Mouse (Mus musculus): Measurements from ENCODE around the gene Cyp39a1. TPM values are rescaled to one million over a fixed set of nuclear protein-coding genes. Genes with fewer than 3 reads are reported as not detected.
A peak's percentile ranks its signal among the peaks of the same experiment; 100 is the strongest.

Gene Cyp39a1
- polyA plus RNA-seq, 1 experiment from 2014 or later = 26.1 TPM

DNA sequence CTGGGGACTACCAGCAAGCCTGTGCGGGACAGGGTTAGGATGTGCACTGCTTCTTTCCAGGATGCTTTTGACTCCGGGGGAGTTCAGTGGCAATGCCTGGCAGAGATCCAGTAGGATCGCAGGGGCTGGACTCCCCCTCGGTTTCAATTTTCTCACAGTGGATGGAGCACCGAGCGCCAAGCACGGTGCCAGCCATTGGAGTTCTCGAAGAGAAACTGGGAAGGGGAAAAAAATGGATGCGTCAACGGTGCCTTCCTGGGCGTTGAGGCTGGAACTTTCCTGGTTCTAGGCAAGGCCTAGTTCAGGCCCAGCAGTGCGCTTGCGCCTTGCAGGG is 36.8 kb upstream of the Cyp39a1 start:
- H3K27me3 ChIP-seq (replicated peaks; ENCODE audit: insufficient read depth, low read length) = peaks cover 27% of the 10 kb centered on the region
- H3K36me3 ChIP-seq (ENCODE audit: insufficient read depth, low read length) = no peaks in the 10 kb centered on the region
- peaks cover 10% of the 10 kb centered on the region; the same call in 1 of the 2 replicates for H3K4me1 ChIP-seq (ENCODE audit: insufficient read depth, low read depth, low read length)
- H3K9ac ChIP-seq (replicated peaks; ENCODE audit: low read depth) = no peak overlapping the region
- no peak for TF ChIP-seq CTCF (IDR thresholded peaks at IDR 0.05)
- TF ChIP-seq EP300 (IDR thresholded peaks at IDR 0.05) = no peak
- no peak overlapping the region for H3K4me3 ChIP-seq (ENCODE audit: low read depth, low read length)
- WGBS = 47% methylated on average over 13 of the region's 13 CpGs
- H3K9me3 ChIP-seq (ENCODE audit: low read length) = no peaks in the 10 kb centered on the region
- no peak for DNase-seq (ENCODE audit: low spot score)
- ATAC-seq = no peak
- no peak overlapping the region for H3K27ac ChIP-seq (ENCODE audit: low read length)
- H3K4me2 ChIP-seq (replicated peaks; ENCODE audit: low read depth, low read length) = peak overlapping the region; percentile 41; the same call in 1 of the 2 replicates

DNA sequence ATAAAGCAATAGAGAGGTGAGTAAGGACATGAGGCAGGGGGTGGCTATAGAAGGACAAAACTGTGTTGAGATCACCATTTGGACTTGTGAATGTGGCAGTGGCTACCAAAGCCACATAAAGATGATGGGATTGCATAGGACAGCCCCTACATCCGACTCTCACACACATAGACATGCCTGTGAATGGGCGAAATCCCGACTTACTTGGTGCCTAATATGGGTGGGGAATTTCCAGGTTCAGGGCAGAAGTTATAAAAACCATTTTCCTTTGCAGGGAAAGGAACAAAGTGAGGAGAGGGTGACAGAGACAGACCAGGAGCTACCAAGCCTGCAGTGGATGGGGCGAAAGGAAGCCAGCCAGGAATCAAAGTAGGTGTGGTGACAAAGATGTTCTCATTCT is 30.1 kb upstream of the Cyp39a1 start:
- ATAC-seq = no peak
- no peaks in the 10 kb centered on the region for H3K4me1 ChIP-seq (ENCODE audit: insufficient read depth, low read depth, low read length)
- H3K9ac ChIP-seq (replicated peaks; ENCODE audit: low read depth) = no peak overlapping the region
- no peak for DNase-seq (ENCODE audit: low spot score)
- no peaks in the 10 kb centered on the region for H3K36me3 ChIP-seq (ENCODE audit: insufficient read depth, low read length)
- no peaks in the 10 kb centered on the region for H3K27me3 ChIP-seq (replicated peaks; ENCODE audit: insufficient read depth, low read length)
- no peak overlapping the region for H3K27ac ChIP-seq (ENCODE audit: low read length)
- TF ChIP-seq CTCF (IDR thresholded peaks at IDR 0.05) = no peak
- H3K4me2 ChIP-seq (replicated peaks; ENCODE audit: low read depth, low read length) = no peak overlapping the region
- H3K4me3 ChIP-seq (ENCODE audit: low read depth, low read length) = no peak overlapping the region
- H3K9me3 ChIP-seq (ENCODE audit: low read length) = no peaks in the 10 kb centered on the region
- whole genome bisulfite sequencing = 95% methylated on average over 4 of the region's 4 CpGs

DNA sequence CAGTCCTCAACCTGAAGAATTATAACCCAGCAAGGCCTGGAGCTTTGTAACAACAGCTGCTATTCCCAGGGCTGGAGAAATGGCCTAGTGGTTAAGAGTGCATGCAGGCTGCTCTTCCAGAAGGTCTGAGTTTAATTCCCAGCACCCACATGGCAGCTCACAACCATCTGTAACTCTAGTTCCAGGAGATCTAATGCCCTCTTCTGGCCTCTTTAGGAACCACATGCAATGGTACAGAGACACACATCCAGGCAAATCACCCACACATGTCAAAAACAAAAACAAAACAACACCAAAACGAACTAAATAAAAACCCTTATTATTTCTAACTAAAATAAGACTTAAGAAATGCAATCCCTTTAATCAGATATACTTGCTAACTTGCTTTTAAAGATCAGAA is 26.4 kb upstream of the Cyp39a1 start:
- no peak overlapping the region for H3K27ac ChIP-seq (ENCODE audit: low read length)
- H3K4me2 ChIP-seq (replicated peaks; ENCODE audit: low read depth, low read length) = no peak overlapping the region
- no peak for ATAC-seq
- H3K9me3 ChIP-seq (ENCODE audit: low read length) = no peaks in the 10 kb centered on the region
- DNase-seq (ENCODE audit: low spot score) = no peak
- H3K4me3 ChIP-seq (ENCODE audit: low read depth, low read length) = no peak overlapping the region
- TF ChIP-seq CTCF (IDR thresholded peaks at IDR 0.05) = peak; percentile 3; the same call in 1 of the 2 replicates
- no peak for TF ChIP-seq EP300 (IDR thresholded peaks at IDR 0.05)
- no peaks in the 10 kb centered on the region for H3K36me3 ChIP-seq (ENCODE audit: insufficient read depth, low read length)
- WGBS = 76% methylated on average over 1 of the region's 1 CpGs
- no peaks in the 10 kb centered on the region for H3K4me1 ChIP-seq (ENCODE audit: insufficient read depth, low read depth, low read length)
- H3K9ac ChIP-seq (replicated peaks; ENCODE audit: low read depth) = no peak overlapping the region
- no peaks in the 10 kb centered on the region for H3K27me3 ChIP-seq (replicated peaks; ENCODE audit: insufficient read depth, low read length)

DNA sequence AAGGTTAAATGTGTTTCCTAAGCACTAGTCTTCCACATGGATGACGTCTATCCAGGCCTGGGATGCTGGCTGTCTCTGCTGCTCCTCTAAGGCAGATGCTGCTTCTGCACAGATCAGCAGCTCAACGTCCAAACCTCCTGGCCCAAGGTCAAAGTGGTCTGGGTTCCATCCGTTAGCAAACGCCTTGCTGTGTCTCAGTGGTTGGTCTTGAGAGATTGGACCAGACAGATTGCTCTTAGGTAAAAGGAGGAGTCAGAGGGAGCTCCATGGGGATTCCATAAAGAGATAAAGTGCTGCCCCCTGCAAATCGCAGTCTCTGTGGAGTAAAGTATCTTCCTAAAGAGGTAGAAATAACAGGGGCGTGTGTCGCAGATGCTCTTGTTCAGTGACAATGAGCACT is 24.0 kb upstream of the Cyp39a1 start:
- H3K9me3 ChIP-seq (ENCODE audit: low read length) = no peaks in the 10 kb centered on the region
- H3K27me3 ChIP-seq (replicated peaks; ENCODE audit: insufficient read depth, low read length) = no peaks in the 10 kb centered on the region
- H3K4me2 ChIP-seq (replicated peaks; ENCODE audit: low read depth, low read length) = no peak overlapping the region
- peaks cover 11% of the 10 kb centered on the region; the same call in 1 of the 2 replicates for H3K36me3 ChIP-seq (ENCODE audit: insufficient read depth, low read length)
- no peak for ATAC-seq
- no peak overlapping the region for H3K27ac ChIP-seq (ENCODE audit: low read length)
- DNase-seq (ENCODE audit: low spot score) = no peak
- H3K4me1 ChIP-seq (ENCODE audit: insufficient read depth, low read depth, low read length) = no peaks in the 10 kb centered on the region
- 64% methylated on average over 7 of the region's 7 CpGs for WGBS
- no peak overlapping the region for H3K9ac ChIP-seq (replicated peaks; ENCODE audit: low read depth)
- no peak for TF ChIP-seq EP300 (IDR thresholded peaks at IDR 0.05)
- no peak for TF ChIP-seq CTCF (IDR thresholded peaks at IDR 0.05)
- H3K4me3 ChIP-seq (ENCODE audit: low read depth, low read length) = no peak overlapping the region

DNA sequence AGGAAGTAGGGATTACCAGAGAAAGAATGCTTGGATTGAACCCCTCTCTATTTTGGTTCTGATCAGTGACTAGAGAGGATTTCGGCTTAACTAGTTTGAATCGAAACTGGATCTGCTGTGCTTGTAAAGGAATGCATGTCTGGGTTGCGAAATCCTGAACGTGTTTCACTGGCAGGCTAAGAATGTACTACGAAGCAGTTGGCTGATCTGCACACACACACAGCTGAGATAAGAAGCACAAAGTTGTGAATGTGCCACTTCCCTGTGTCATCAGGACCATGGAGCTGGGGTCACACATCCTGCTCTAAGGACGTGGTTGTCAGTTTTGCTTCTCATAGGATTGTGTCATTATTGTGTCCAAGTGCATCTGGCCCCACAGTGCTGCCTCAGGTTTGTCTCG is 22.9 kb upstream of the Cyp39a1 start:
- peak overlapping the region; percentile 22 for H3K4me2 ChIP-seq (replicated peaks; ENCODE audit: low read depth, low read length)
- no peaks in the 10 kb centered on the region for H3K4me1 ChIP-seq (ENCODE audit: insufficient read depth, low read depth, low read length)
- no peak for TF ChIP-seq EP300 (IDR thresholded peaks at IDR 0.05)
- TF ChIP-seq CTCF (IDR thresholded peaks at IDR 0.05) = no peak
- H3K27me3 ChIP-seq (replicated peaks; ENCODE audit: insufficient read depth, low read length) = no peaks in the 10 kb centered on the region
- DNase-seq (ENCODE audit: low spot score) (peak; percentile 86), ATAC-seq (peak; percentile 84)
- H3K27ac ChIP-seq (ENCODE audit: low read length) = 0 out of 2 replicates have a peak overlapping the region, but pooled peaks have one; percentile 14
- 20% methylated on average over 7 of the region's 7 CpGs for WGBS
- H3K9me3 ChIP-seq (ENCODE audit: low read length) = no peaks in the 10 kb centered on the region
- peaks cover 11% of the 10 kb centered on the region; the same call in 1 of the 2 replicates for H3K36me3 ChIP-seq (ENCODE audit: insufficient read depth, low read length)
- H3K9ac ChIP-seq (replicated peaks; ENCODE audit: low read depth) = no peak overlapping the region
- no peak overlapping the region for H3K4me3 ChIP-seq (ENCODE audit: low read depth, low read length)

DNA sequence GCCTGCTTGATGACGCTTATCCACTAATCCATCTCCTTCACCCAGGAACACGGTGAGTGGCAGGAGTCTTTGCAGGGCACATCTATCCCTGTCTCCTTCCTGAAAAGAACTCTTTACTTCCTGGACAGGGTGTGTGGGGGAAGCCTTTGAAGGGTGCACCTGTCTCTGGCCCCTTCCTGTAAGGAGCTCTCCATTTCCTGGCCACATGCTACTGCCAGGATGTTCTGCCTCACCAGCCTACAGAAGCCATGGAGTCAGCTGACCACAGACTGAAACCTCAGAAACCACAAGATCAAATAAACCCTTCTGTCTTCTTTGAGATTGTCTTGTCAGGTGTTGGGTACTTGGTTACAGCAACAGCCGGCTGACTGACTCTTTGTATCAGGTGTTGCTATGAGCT is 22.1 kb upstream of the Cyp39a1 start:
- Histone ChIP-seq H3K9me3 (ENCODE audit: low read length) (no peaks in the 10 kb centered on the region), H3K4me1 (ENCODE audit: insufficient read depth, low read depth, low read length) (no peaks in the 10 kb centered on the region), H3K36me3 (ENCODE audit: insufficient read depth, low read length) (peaks cover 11% of the 10 kb centered on the region; the same call in 1 of the 2 replicates), H3K27me3 (replicated peaks; ENCODE audit: insufficient read depth, low read length) (no peaks in the 10 kb centered on the region), H3K27ac (ENCODE audit: low read length) (no peak overlapping the region), H3K9ac (replicated peaks; ENCODE audit: low read depth) (no peak overlapping the region), H3K4me2 (replicated peaks; ENCODE audit: low read depth, low read length) (no peak overlapping the region), H3K4me3 (ENCODE audit: low read depth, low read length) (no peak overlapping the region)
- DNase-seq (ENCODE audit: low spot score) (no peak), ATAC-seq (no peak)
- TF ChIP-seq EP300 (IDR thresholded peaks at IDR 0.05) = no peak
- TF ChIP-seq CTCF (IDR thresholded peaks at IDR 0.05) = no peak
- 73% methylated on average over 3 of the region's 3 CpGs for WGBS

DNA sequence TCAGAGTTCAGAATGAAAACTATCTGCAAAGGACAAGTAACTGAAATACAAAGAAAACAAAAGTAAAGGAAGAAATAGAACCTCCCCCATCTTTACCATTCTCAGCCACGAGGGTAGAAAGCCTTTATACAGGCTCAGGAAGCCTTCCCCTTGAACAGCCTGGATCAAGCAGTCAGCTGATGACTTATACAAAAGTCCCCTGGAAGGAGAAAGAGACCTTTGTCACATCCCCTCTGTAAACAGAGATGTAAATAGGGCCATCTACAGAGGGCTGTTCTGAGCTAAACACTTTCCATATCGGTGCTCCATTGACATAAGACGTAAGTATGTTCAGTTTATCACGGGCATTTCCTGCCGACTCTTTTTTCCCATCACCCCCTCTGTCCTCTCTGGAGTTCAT is 20.3 kb upstream of the Cyp39a1 start:
- no peaks in the 10 kb centered on the region for H3K4me1 ChIP-seq (ENCODE audit: insufficient read depth, low read depth, low read length)
- DNase-seq (ENCODE audit: low spot score) (no peak), ATAC-seq (no peak)
- H3K9ac ChIP-seq (replicated peaks; ENCODE audit: low read depth) = no peak overlapping the region
- no peak overlapping the region for H3K27ac ChIP-seq (ENCODE audit: low read length)
- H3K36me3 ChIP-seq (ENCODE audit: insufficient read depth, low read length) = peaks cover 11% of the 10 kb centered on the region; the same call in 1 of the 2 replicates
- no peaks in the 10 kb centered on the region for H3K9me3 ChIP-seq (ENCODE audit: low read length)
- no peaks in the 10 kb centered on the region for H3K27me3 ChIP-seq (replicated peaks; ENCODE audit: insufficient read depth, low read length)
- no peak overlapping the region for H3K4me2 ChIP-seq (replicated peaks; ENCODE audit: low read depth, low read length)
- H3K4me3 ChIP-seq (ENCODE audit: low read depth, low read length) = no peak overlapping the region
- TF ChIP-seq CTCF (IDR thresholded peaks at IDR 0.05) = no peak
- 51% methylated on average over 5 of the region's 5 CpGs for WGBS
